Mouse (Mus musculus) midbrain, embryonic 12.5 days (tissue): ENCODE measurements around the gene Stxbp5. TPM values are rescaled to one million over a fixed set of nuclear protein-coding genes. Genes with fewer than 3 reads are reported as not detected.
A peak's percentile ranks its signal among the peaks of the same experiment; 100 is the strongest.

Experiments
- ATAC-seq: fragments of 200-750 bp; cut with Nextera tagmentation; 2 replicates; pipeline ENCODE4 v1.8.0; 2017; ENCODE audit warnings: low read depth, moderate TSS enrichment, moderate library complexity; ENCODE audit not compliant: low FRiP score
- H3K27ac ChIP-seq: fragments of 300-500 bp; sonication (generic); replicated peaks from 2 replicates; pipeline ENCODE4 v1.5.1; 2016; ENCODE audit warnings: mild to moderate bottlenecking
- H3K27me3 ChIP-seq: fragments of 300-500 bp; sonication (generic); 2 replicates; pipeline ENCODE4 v1.6.1; 2016; ENCODE audit warnings: mild to moderate bottlenecking
- H3K36me3 ChIP-seq: fragments of 300-500 bp; sonication (generic); 2 replicates; pipeline ENCODE4 v1.6.1; 2016
- H3K4me1 ChIP-seq: fragments of 300-500 bp; sonication (generic); 2 replicates; pipeline ENCODE4 v1.6.1; 2016
- H3K4me2 ChIP-seq: fragments of 300-500 bp; sonication (generic); replicated peaks from 2 replicates; pipeline ENCODE4 v1.6.1; 2016; ENCODE audit warnings: mild to moderate bottlenecking, moderate library complexity
- H3K4me3 ChIP-seq: fragments of 300-500 bp; sonication (generic); 2 replicates; pipeline ENCODE4 v1.5.1; 2016; ENCODE audit warnings: mild to moderate bottlenecking
- H3K9ac ChIP-seq: fragments of 300-500 bp; sonication (generic); replicated peaks from 2 replicates; pipeline ENCODE4 v1.6.1; 2016; ENCODE audit warnings: mild to moderate bottlenecking, moderate library complexity
- H3K9me3 ChIP-seq: fragments of 300-500 bp; sonication (generic); 2 replicates; pipeline ENCODE4 v1.6.1; 2016; ENCODE audit warnings: mild to moderate bottlenecking
- WGBS: fragments of 180-500 bp; shearing (Covaris S2); methylation state at CpG from one replicate; pipeline ENCODE4 v1.1.7; 2016; 5-methylcytosine and 5-hydroxymethylcytosine counted together
- polyA plus RNA-seq: library from polyadenylated mRNA; unstranded; fragments of >200 nt; fragmentation: Nextera tagmentation; extraction: Ambion mirVana; gene quantifications from 2 replicates; pipeline ENCODE4 v1.2.1, GENCODE M21; 2016

The Stxbp5 gene
- polyA plus RNA-seq, 1 experiment from 2014 or later = 9.7 TPM

- no peak overlapping the region for H3K4me3 ChIP-seq
- no peaks in the 10 kb centered on the region for H3K4me1 ChIP-seq
- 84% methylated on average over 11 of the region's 11 CpGs for WGBS
- no peak overlapping the region for H3K9ac ChIP-seq
- no peaks in the 10 kb centered on the region for H3K36me3 ChIP-seq
- H3K27me3 ChIP-seq = no peaks in the 10 kb centered on the region
- H3K27ac ChIP-seq = no peak overlapping the region
- H3K9me3 ChIP-seq = no peaks in the 10 kb centered on the region
- ATAC-seq = no peak
- H3K4me2 ChIP-seq = no peak overlapping the region
Measured at GRCm38 (mm10) chr10:9722519-9723303, 178.2 kb downstream of the Stxbp5 start.

DNA sequence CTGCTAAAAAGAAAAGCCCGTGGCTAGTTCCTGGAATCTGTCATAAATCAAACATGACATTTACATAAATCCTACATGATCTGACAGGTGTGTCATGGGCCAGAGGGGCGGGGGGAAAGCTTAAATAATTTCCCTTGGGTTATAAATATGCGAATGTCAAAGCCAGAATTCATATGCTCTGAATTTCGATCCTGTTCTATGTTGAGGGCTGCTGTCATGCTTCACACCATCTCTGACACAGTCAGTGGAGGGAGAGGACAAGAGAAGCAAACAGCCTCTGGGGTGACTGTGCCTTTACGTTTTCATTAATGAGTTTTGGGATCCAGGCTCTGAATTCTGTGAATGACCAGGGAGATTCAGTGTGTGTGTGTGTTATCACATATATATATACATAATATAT is 180.9 kb downstream of the Stxbp5 start:
- 0 out of 2 replicates have a peak, but pooled peaks have one; percentile 54 for ATAC-seq
- WGBS = 69% methylated on average over 5 of the region's 5 CpGs
- H3K4me3 ChIP-seq = no peak overlapping the region

GRCm38 (mm10) chr10:9718086-9718485 is 182.8 kb downstream of the Stxbp5 start:
- no peaks in the 10 kb centered on the region for H3K9me3 ChIP-seq
- 78% methylated on average over 5 of the region's 5 CpGs for WGBS
- no peak overlapping the region for H3K4me3 ChIP-seq
- no peak for ATAC-seq
- H3K36me3 ChIP-seq = no peaks in the 10 kb centered on the region
- no peak overlapping the region for H3K9ac ChIP-seq
- H3K27me3 ChIP-seq = no peaks in the 10 kb centered on the region
- H3K4me1 ChIP-seq = no peaks in the 10 kb centered on the region
- H3K4me2 ChIP-seq = no peak overlapping the region
- H3K27ac ChIP-seq = no peak overlapping the region

More for the DNA sequence above, 180.9 kb downstream of the Stxbp5 start:
- no peaks in the 10 kb centered on the region for H3K4me1 ChIP-seq
- H3K36me3 ChIP-seq = no peaks in the 10 kb centered on the region
- no peak overlapping the region for H3K4me2 ChIP-seq
- no peaks in the 10 kb centered on the region for H3K9me3 ChIP-seq
- H3K27ac ChIP-seq = no peak overlapping the region
- H3K27me3 ChIP-seq = no peaks in the 10 kb centered on the region
- no peak overlapping the region for H3K9ac ChIP-seq

Other genes with a start within 250 kb of the Stxbp5 start
- 9.5 and 9.9 TPM in 2 replicates for gene Samd5, start 225.9 kb downstream of the Stxbp5 start, polyA plus RNA-seq